Mouse (Mus musculus) granulocyte monocyte progenitor cell, adult 5-6 weeks (primary cell): ENCODE data around the gene Socs2. TPM values are rescaled to one million over a fixed set of nuclear protein-coding genes. Genes with fewer than 3 reads are reported as not detected.
A peak's percentile ranks its signal among the peaks of the same experiment; 100 is the strongest.

Source experiments
- ATAC-seq: replicated peaks from 2 replicates; pipeline ENCODE4 v1.8.0; 2016; ENCODE audit warnings: mild to moderate bottlenecking, moderate TSS enrichment, inconsistent platforms; ENCODE audit not compliant: poor library complexity, severe bottlenecking
- total RNA-seq, 2 experiments: library from RNA; stranded (forward) in 1 of 2; stranded (reverse) in 1 of 2; fragments of 200-712, 200-1000 nt in 1 of 2; fragments of >200 nt in 1 of 2; fragmentation: Nextera tagmentation in 1 of 2; gene quantifications; 2 replicates each; pipeline ENCODE4 v1.2.3; 2014 to 2017

Socs2 gene
- total RNA-seq, 2 experiments from 2014 or later: not detected

- peak; percentile 88 for ATAC-seq
These were observed 59.3 kb downstream of the Socs2 start for GRCm38 (mm10) chr10:95357721-95358120.

GRCm38 (mm10) chr10:95356711-95357110, 60.3 kb downstream of the Socs2 start:
- ATAC-seq: no peak

GRCm38 (mm10) chr10:95355678-95356268, 61.2 kb downstream of the Socs2 start:
- ATAC-seq: no peak

- no peak for ATAC-seq
These were observed 62.3 kb downstream of the Socs2 start for GRCm38 (mm10) chr10:95354673-95355072.

- no peak for ATAC-seq
These were observed 62.9 kb downstream of the Socs2 start for GRCm38 (mm10) chr10:95354047-95354446.

- no peak for ATAC-seq
These were observed 68.5 kb downstream of the Socs2 start for GRCm38 (mm10) chr10:95348457-95348856.

- ATAC-seq: no peak
These were observed 69.2 kb downstream of the Socs2 start for GRCm38 (mm10) chr10:95347776-95348175.

GRCm38 (mm10) chr10:95342833-95343590, 74.0 kb downstream of the Socs2 start:
- ATAC-seq: no peak

- no peak for ATAC-seq
These were observed 76.3 kb downstream of the Socs2 start for GRCm38 (mm10) chr10:95340676-95341075.

- ATAC-seq: no peak
These were observed 79.4 kb downstream of the Socs2 start for GRCm38 (mm10) chr10:95337589-95337988.

- ATAC-seq: no peak
These were observed 80.0 kb downstream of the Socs2 start for GRCm38 (mm10) chr10:95336781-95337544.

Other genes starting within 250 kb of the Socs2 start
- gene Cradd, start 93.0 kb downstream of the Socs2 start, total RNA-seq (2014; fragmentation: Nextera tagmentation): 15.0 and 15.5 TPM in 2 replicates
- 3.3 and 5.3 TPM in 2 replicates for gene Cradd, start 93.0 kb downstream of the Socs2 start, total RNA-seq (2017)
- 228 and 294 TPM in 2 replicates for gene Mrpl42, start 84.8 kb upstream of the Socs2 start, total RNA-seq (2014; fragmentation: Nextera tagmentation)
- 220 and 253 TPM in 2 replicates for gene Mrpl42, start 84.8 kb upstream of the Socs2 start, total RNA-seq (2017)
- 256 and 281 TPM in 2 replicates for gene Ube2n, start 98.0 kb upstream of the Socs2 start, total RNA-seq (2014; fragmentation: Nextera tagmentation)
- gene Ube2n, start 98.0 kb upstream of the Socs2 start, total RNA-seq (2017): 117 and 134 TPM in 2 replicates
- gene Nudt4, start 147.0 kb upstream of the Socs2 start, total RNA-seq (2014; fragmentation: Nextera tagmentation): 29.7 and 51.7 TPM in 2 replicates
- 50.5 and 52.8 TPM in 2 replicates for gene Nudt4, start 147.0 kb upstream of the Socs2 start, total RNA-seq (2017)